Mouse (Mus musculus): Measurements from ENCODE around the gene 3110021N24Rik. TPM values are rescaled to one million over a fixed set of nuclear protein-coding genes. Genes with fewer than 3 reads are reported as not detected.

Gene 3110021N24Rik
- polyA plus RNA-seq, 1 experiment from 2014 or later, result 0.47 TPM

DNA sequence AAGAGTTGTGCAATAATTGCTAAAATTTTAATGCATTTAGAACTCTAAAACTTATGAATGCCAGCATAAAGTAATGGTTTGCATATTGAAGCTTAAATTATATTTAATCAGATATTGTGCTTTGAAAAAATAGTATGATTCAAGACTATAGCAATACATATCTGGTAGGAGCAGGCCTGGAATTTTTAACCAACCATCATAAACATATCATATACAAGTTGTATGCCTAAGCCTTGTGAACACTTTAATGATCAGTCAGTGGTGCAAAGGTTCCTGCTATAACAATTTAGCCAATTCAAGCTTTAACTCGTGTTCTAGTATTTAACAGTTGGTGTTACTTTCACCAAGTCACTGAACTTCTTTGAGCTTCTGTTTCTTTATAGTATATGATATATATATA is 11.0 kb downstream of the 3110021N24Rik start:
- DNase-seq (ENCODE audit: low spot score) (no peak), ATAC-seq (replicated peaks; ENCODE audit: low FRiP score) (no peak)
- H3K36me3 ChIP-seq (ENCODE audit: control insufficient read depth, insufficient read depth, low read length), result no peaks in the 10 kb centered on the region
- 68% methylated on average over 1 of the region's 1 CpGs for WGBS
- no peaks in the 10 kb centered on the region for H3K4me1 ChIP-seq (replicated peaks; ENCODE audit: control insufficient read depth, insufficient read depth, low read length)
- no peak overlapping the region for H3K27ac ChIP-seq (ENCODE audit: low read depth, low read length)
- H3K9ac ChIP-seq (ENCODE audit: low read depth, low read length), result no peak overlapping the region
- no peak overlapping the region for H3K4me3 ChIP-seq (ENCODE audit: low read depth, low read length)
- no peaks in the 10 kb centered on the region for H3K9me3 ChIP-seq (ENCODE audit: control insufficient read depth, low read length)
- no peaks in the 10 kb centered on the region for H3K27me3 ChIP-seq (replicated peaks; ENCODE audit: control insufficient read depth, insufficient read depth, low read length)
- no peak overlapping the region for H3K4me2 ChIP-seq

DNA sequence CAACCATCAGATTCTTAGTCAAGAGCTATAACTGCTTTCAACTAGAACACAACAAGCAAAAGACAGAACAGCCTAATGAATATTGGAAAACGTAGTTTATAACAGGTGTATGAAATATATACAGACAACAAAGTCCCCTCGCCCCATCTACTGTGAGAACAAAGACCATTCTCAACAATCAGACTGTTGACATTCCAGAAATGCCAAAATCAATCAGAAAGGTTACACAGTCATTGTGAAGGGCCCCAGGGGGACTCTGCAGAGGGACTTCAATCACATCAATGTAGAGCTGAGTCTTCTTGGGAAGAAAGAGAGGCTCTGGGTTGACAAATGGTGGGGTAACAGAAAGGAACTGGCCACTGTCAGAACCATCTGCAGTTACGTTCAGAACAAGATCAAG is 12.1 kb downstream of the 3110021N24Rik start:
- H3K9me3 ChIP-seq (ENCODE audit: control insufficient read depth, low read length), result no peaks in the 10 kb centered on the region
- 54% methylated on average over 3 of the region's 3 CpGs for WGBS
- no peaks in the 10 kb centered on the region for H3K27me3 ChIP-seq (replicated peaks; ENCODE audit: control insufficient read depth, insufficient read depth, low read length)
- no peak overlapping the region for H3K9ac ChIP-seq (ENCODE audit: low read depth, low read length)
- H3K4me3 ChIP-seq (ENCODE audit: low read depth, low read length), result no peak overlapping the region
- H3K27ac ChIP-seq (ENCODE audit: low read depth, low read length), result no peak overlapping the region
- no peak for ATAC-seq (replicated peaks; ENCODE audit: low FRiP score)
- H3K36me3 ChIP-seq (ENCODE audit: control insufficient read depth, insufficient read depth, low read length), result no peaks in the 10 kb centered on the region
- H3K4me1 ChIP-seq (replicated peaks; ENCODE audit: control insufficient read depth, insufficient read depth, low read length), result no peaks in the 10 kb centered on the region
- no peak overlapping the region for H3K4me2 ChIP-seq
- no peak for DNase-seq (ENCODE audit: low spot score)

DNA sequence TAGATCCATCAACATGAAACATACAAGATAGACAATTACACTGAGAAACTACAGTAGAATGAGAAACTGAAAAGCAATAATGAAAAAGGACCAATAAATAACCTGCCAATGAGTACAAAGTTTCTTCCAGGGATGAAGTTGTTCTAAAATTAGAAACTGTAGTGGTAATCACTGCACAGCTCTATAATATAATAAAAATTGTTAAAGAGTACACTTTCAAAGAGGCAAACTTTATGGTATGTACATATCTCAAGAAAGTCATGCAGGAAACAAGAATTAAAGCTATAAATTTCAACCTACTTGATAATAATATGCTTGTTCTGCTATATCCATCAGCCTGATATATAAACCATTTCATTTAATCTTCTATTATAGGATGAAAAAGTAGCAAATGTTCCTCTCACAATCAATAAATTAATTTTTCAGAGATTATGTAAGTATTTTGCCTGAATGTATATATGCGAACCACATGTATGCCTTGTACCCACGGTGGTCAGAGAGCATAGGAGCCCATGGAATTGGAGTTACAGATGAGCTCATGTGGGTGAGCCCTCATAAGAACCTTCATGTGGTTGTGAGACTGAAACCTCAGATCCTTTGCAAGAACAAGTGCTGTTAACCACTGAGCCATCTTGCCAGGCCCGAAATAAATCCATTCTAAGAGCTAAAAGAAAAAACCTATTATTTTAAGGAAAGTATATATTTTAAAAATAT is 26.9 kb downstream of the 3110021N24Rik start:
- H3K4me3 ChIP-seq (ENCODE audit: low read depth, low read length), result no peak overlapping the region
- DNase-seq (ENCODE audit: low spot score) (no peak), ATAC-seq (replicated peaks; ENCODE audit: low FRiP score) (no peak)
- no peaks in the 10 kb centered on the region for H3K36me3 ChIP-seq (ENCODE audit: control insufficient read depth, insufficient read depth, low read length)
- 87% methylated on average over 3 of the region's 3 CpGs for WGBS
- no peaks in the 10 kb centered on the region for H3K4me1 ChIP-seq (replicated peaks; ENCODE audit: control insufficient read depth, insufficient read depth, low read length)
- no peak overlapping the region for H3K9ac ChIP-seq (ENCODE audit: low read depth, low read length)
- H3K27me3 ChIP-seq (replicated peaks; ENCODE audit: control insufficient read depth, insufficient read depth, low read length), result no peaks in the 10 kb centered on the region
- H3K4me2 ChIP-seq, result no peak overlapping the region
- no peaks in the 10 kb centered on the region for H3K9me3 ChIP-seq (ENCODE audit: control insufficient read depth, low read length)
- H3K27ac ChIP-seq (ENCODE audit: low read depth, low read length), result no peak overlapping the region

DNA sequence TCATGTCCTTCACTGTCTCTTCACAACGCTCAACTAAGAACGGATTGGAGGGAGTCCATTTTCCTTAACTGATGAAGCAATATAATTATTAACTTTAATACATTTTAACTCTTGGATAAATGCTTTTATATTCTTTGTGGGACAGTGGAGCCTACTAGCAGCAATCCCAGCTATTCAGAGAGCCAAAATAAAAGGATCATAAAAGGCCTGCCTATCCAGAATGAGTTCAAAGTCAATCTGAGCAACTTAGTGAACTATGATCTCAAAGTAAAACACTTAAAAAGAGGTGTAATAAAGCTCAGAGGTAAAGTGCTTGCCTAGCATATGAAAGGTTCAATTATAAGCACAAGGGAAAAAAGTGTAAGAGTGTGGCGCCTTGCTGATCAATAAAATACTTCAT is 40.1 kb downstream of the 3110021N24Rik start:
- Histone ChIP-seq H3K9ac (ENCODE audit: low read depth, low read length) (no peak overlapping the region), H3K36me3 (ENCODE audit: control insufficient read depth, insufficient read depth, low read length) (no peaks in the 10 kb centered on the region), H3K27ac (ENCODE audit: low read depth, low read length) (no peak overlapping the region), H3K4me1 (replicated peaks; ENCODE audit: control insufficient read depth, insufficient read depth, low read length) (no peaks in the 10 kb centered on the region), H3K9me3 (ENCODE audit: control insufficient read depth, low read length) (no peaks in the 10 kb centered on the region), H3K4me3 (ENCODE audit: low read depth, low read length) (no peak overlapping the region), H3K4me2 (no peak overlapping the region), H3K27me3 (replicated peaks; ENCODE audit: control insufficient read depth, insufficient read depth, low read length) (no peaks in the 10 kb centered on the region)
- WGBS, result 89% methylated on average over 3 of the region's 3 CpGs
- no peak for DNase-seq (ENCODE audit: low spot score)
- ATAC-seq (replicated peaks; ENCODE audit: low FRiP score), result no peak

DNA sequence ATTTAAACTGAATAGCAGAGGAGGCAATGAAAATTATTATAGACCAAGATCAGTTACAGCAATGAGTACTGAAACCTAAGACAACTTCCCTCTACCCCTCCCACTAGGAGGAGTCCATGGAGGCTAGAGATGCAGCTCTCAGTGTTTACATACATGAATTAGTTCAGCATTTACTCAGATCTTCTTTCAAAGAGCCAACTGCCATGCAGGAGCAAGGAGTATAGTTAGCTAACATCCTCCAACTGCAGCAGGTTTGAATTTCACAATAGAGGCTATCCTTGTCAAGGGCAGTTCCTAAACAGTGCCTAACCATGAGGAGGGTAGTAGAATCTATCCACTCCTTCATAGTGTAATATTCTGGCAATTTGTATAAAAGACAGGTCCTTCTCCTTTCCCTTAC is 49.1 kb downstream of the 3110021N24Rik start:
- no peak for ATAC-seq (replicated peaks; ENCODE audit: low FRiP score)
- Histone ChIP-seq H3K9me3 (ENCODE audit: control insufficient read depth, low read length) (no peaks in the 10 kb centered on the region), H3K4me2 (no peak overlapping the region), H3K27ac (ENCODE audit: low read depth, low read length) (no peak overlapping the region), H3K9ac (ENCODE audit: low read depth, low read length) (no peak overlapping the region), H3K4me3 (ENCODE audit: low read depth, low read length) (no peak overlapping the region), H3K36me3 (ENCODE audit: control insufficient read depth, insufficient read depth, low read length) (no peaks in the 10 kb centered on the region), H3K4me1 (replicated peaks; ENCODE audit: control insufficient read depth, insufficient read depth, low read length) (no peaks in the 10 kb centered on the region), H3K27me3 (replicated peaks; ENCODE audit: control insufficient read depth, insufficient read depth, low read length) (no peaks in the 10 kb centered on the region)
- no peak for DNase-seq (ENCODE audit: low spot score)

DNA sequence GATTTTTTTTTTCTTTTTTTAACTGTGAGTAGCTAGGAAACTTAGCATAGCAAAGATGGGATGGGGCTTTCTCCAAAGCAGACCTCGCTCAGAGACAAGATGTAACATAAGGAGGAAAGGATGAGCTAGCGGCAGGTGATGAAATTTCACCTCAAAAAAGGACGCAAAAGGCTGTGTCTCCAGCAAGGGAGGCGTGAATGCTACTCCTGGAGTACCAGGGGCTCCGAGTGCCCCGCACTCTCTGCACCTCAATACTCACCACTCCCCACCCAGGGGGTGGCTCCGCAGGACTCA is 60.3 kb downstream of the 3110021N24Rik start:
- peak overlapping the region; percentile 63 for H3K9ac ChIP-seq (ENCODE audit: low read depth, low read length)
- no peaks in the 10 kb centered on the region for H3K4me1 ChIP-seq (replicated peaks; ENCODE audit: control insufficient read depth, insufficient read depth, low read length)
- peak overlapping the region; percentile 60 for H3K4me3 ChIP-seq (ENCODE audit: low read depth, low read length)
- H3K36me3 ChIP-seq (ENCODE audit: control insufficient read depth, insufficient read depth, low read length), result no peaks in the 10 kb centered on the region
- peaks cover 4% of the 10 kb centered on the region for H3K27me3 ChIP-seq (replicated peaks; ENCODE audit: control insufficient read depth, insufficient read depth, low read length)
- no peak for ATAC-seq (replicated peaks; ENCODE audit: low FRiP score)
- DNase-seq (ENCODE audit: low spot score), result no peak
- peak overlapping the region; percentile 98 for H3K4me2 ChIP-seq
- 1% methylated on average over 7 of the region's 7 CpGs for WGBS
- H3K9me3 ChIP-seq (ENCODE audit: control insufficient read depth, low read length), result no peaks in the 10 kb centered on the region
- H3K27ac ChIP-seq (ENCODE audit: low read depth, low read length), result peak overlapping the region; percentile 79; the same call in 1 of the 2 replicates

DNA sequence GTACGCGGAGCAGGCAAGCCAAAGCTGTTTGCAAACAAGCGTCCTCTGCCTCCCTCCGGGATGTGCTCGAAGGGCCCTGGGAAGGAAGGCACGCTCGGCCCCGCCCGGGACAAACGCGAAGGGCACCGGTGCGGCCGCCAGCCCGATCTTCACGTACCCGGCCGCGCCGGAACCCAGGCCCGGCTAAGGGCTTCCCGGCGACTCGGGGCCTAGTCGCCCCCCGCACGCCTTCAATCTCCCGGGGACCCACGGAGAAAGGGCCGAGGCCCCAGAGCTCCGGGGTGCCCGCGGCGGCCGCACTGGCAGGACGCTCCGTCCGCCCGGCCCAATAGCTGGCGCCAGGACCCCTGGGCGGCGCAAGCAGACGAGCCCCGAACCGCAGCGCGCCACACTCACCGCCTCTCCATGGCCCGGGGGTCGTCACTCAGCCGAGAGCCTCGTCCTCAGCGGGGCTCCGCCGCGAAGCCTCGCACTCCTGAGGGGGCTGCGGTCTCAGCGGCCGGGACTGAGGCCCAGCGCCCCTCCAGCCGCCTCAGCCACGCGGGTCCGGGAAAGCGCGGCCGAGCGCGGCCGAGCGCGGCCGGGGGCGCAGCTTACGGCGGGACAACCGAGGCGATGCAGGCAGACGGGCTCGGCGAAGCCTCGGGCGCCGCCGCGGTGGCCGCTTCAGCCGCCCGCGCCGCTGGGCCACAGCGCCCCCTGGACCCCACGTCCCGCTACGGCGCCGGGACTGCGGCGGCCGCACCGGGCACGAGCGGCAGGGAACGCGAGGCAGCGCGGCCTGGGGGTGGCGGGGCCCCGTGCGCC is 60.8 kb downstream of the 3110021N24Rik start, which contains the start of gene Zfyve9:
Gene Zfyve9, minus strand, starts transcription at position 742 of the 807 bp plus-strand sequence.
- H3K9me3 ChIP-seq (ENCODE audit: control insufficient read depth, low read length), result no peaks in the 10 kb centered on the region
- no peaks in the 10 kb centered on the region for H3K36me3 ChIP-seq (ENCODE audit: control insufficient read depth, insufficient read depth, low read length)
- H3K27ac ChIP-seq (ENCODE audit: low read depth, low read length), result peak within 1 kb of the TSS; percentile 79; the same call in 1 of the 2 replicates
- H3K4me3 ChIP-seq (ENCODE audit: low read depth, low read length), result peak within 1 kb of the TSS; percentile 60
- H3K4me1 ChIP-seq (replicated peaks; ENCODE audit: control insufficient read depth, insufficient read depth, low read length), result no peaks in the 10 kb centered on the region
- peak within 1 kb of the TSS; percentile 63 for H3K9ac ChIP-seq (ENCODE audit: low read depth, low read length)
- ATAC-seq (replicated peaks; ENCODE audit: low FRiP score) (peak; percentile 87), DNase-seq (ENCODE audit: low spot score) (peak; percentile 76)
- under 1% methylated on average over 95 of the region's 111 CpGs for WGBS
- peak within 1 kb of the TSS; percentile 98 for H3K4me2 ChIP-seq
- peaks cover 4% of the 10 kb centered on the region for H3K27me3 ChIP-seq (replicated peaks; ENCODE audit: control insufficient read depth, insufficient read depth, low read length)

DNA sequence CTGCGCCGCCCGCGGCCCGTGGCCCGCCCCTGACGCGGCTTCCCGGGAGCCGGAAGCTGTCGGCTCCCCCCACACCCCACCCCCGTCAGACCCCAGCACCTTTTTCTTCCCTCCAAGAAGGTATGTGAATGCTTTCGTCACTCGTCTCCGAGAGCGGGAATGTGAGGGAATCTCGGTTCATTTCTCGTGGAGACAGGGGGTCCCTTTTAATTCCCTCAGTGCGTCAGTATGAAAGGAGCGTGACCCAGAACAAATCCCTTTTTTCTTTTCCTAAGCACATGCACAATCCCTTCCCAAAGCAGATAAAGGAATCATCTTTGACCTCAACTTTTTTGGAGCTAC is 61.4 kb downstream of the 3110021N24Rik start:
- Histone ChIP-seq H3K9me3 (ENCODE audit: control insufficient read depth, low read length) (no peaks in the 10 kb centered on the region), H3K9ac (ENCODE audit: low read depth, low read length) (peak overlapping the region; percentile 63), H3K4me3 (ENCODE audit: low read depth, low read length) (peak overlapping the region; percentile 60), H3K27ac (ENCODE audit: low read depth, low read length) (no peak overlapping the region), H3K4me1 (replicated peaks; ENCODE audit: control insufficient read depth, insufficient read depth, low read length) (no peaks in the 10 kb centered on the region), H3K27me3 (replicated peaks; ENCODE audit: control insufficient read depth, insufficient read depth, low read length) (peaks cover 4% of the 10 kb centered on the region), H3K4me2 (peak overlapping the region; percentile 98), H3K36me3 (ENCODE audit: control insufficient read depth, insufficient read depth, low read length) (no peaks in the 10 kb centered on the region)
- under 1% methylated on average over 16 of the region's 20 CpGs for WGBS
- ATAC-seq (replicated peaks; ENCODE audit: low FRiP score), result no peak
- no peak for DNase-seq (ENCODE audit: low spot score)

DNA sequence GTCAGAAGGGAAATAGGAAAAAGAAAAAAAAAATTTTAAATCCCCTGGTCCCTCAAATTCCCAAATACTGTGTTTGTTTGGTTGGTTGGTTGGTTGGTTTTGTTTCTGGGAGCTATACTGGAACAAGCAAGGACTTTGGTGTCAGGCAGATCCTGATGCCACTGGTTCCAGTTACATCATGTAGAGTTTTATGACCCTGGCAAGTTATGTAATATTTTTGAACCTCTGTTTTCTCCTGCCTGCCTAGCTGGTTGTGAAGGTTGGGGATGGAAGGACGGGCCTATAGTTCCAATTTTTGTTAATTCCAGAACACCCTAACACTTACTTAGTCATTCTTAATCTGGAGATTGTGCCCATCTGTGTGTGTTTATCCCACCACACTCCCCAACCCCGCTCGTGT is 62.1 kb downstream of the 3110021N24Rik start:
- Histone ChIP-seq H3K36me3 (ENCODE audit: control insufficient read depth, insufficient read depth, low read length) (no peaks in the 10 kb centered on the region), H3K9ac (ENCODE audit: low read depth, low read length) (no peak overlapping the region), H3K9me3 (ENCODE audit: control insufficient read depth, low read length) (no peaks in the 10 kb centered on the region), H3K4me2 (no peak overlapping the region), H3K4me1 (replicated peaks; ENCODE audit: control insufficient read depth, insufficient read depth, low read length) (no peaks in the 10 kb centered on the region), H3K27me3 (replicated peaks; ENCODE audit: control insufficient read depth, insufficient read depth, low read length) (peaks cover 4% of the 10 kb centered on the region), H3K27ac (ENCODE audit: low read depth, low read length) (no peak overlapping the region), H3K4me3 (ENCODE audit: low read depth, low read length) (no peak overlapping the region)
- ATAC-seq (replicated peaks; ENCODE audit: low FRiP score), result no peak
- 70% methylated on average over 3 of the region's 3 CpGs for WGBS
- no peak for DNase-seq (ENCODE audit: low spot score)
